Mouse (Mus musculus): ENCODE measurements at regions not wholly inside any gene's neighbourhood (a gene's known extent, or its start where the extent isn't known, plus 50 kb on each side); places are given as distances from the start of the nearest gene placed in this dataset.

- ATAC-seq, result no peak
Observed at GRCm38 (mm10) chr5:111835737-111836667, 102.3 kb downstream of the Gm26897 start.

- no peak for ATAC-seq
Observed at GRCm38 (mm10) chr5:111836668-111837234, 103.0 kb downstream of the Gm26897 start.

- ATAC-seq, result peak; percentile 61
Observed at GRCm38 (mm10) chr5:111842461-111842860, 108.7 kb downstream of the Gm26897 start.

GRCm38 (mm10) chr5:111843622-111844239, 110.0 kb downstream of the Gm26897 start:
- no peak for ATAC-seq

- ATAC-seq, result no peak
Observed at GRCm38 (mm10) chr5:111844528-111844927, 110.8 kb downstream of the Gm26897 start.

- ATAC-seq, result no peak
Observed at GRCm38 (mm10) chr5:111848917-111849316, 115.2 kb downstream of the Gm26897 start.

- no peak for ATAC-seq
Observed at GRCm38 (mm10) chr5:111852682-111853081, 119.0 kb downstream of the Gm26897 start.

- ATAC-seq, result no peak
Observed at GRCm38 (mm10) chr5:111855366-111855765, 121.6 kb downstream of the Gm26897 start.

- ATAC-seq, result no peak
Observed at GRCm38 (mm10) chr5:111857200-111857599, 123.5 kb downstream of the Gm26897 start.

GRCm38 (mm10) chr5:111860436-111860835, 126.7 kb downstream of the Gm26897 start:
- no peak for ATAC-seq

GRCm38 (mm10) chr5:111862331-111862730, 128.6 kb downstream of the Gm26897 start:
- no peak for ATAC-seq

- ATAC-seq, result no peak
Observed at GRCm38 (mm10) chr5:111863922-111864321, 130.2 kb downstream of the Gm26897 start.

GRCm38 (mm10) chr5:111864606-111865005, 130.9 kb downstream of the Gm26897 start:
- ATAC-seq, result no peak

GRCm38 (mm10) chr5:111869011-111869410, 135.3 kb downstream of the Gm26897 start:
- no peak for ATAC-seq

- no peak for ATAC-seq
Observed at GRCm38 (mm10) chr5:111877165-111877793, 143.6 kb downstream of the Gm26897 start.

- ATAC-seq, result no peak
Observed at GRCm38 (mm10) chr5:111879044-111879443, 145.3 kb downstream of the Gm26897 start.

GRCm38 (mm10) chr5:111880268-111880667, 146.5 kb downstream of the Gm26897 start:
- no peak for ATAC-seq

- ATAC-seq, result no peak
Observed at GRCm38 (mm10) chr5:111881517-111881916, 147.8 kb downstream of the Gm26897 start.

GRCm38 (mm10) chr5:111887281-111887680, 153.6 kb downstream of the Gm26897 start:
- ATAC-seq, result no peak

GRCm38 (mm10) chr5:111890800-111891199, 157.1 kb downstream of the Gm26897 start:
- no peak for ATAC-seq

GRCm38 (mm10) chr5:111891261-111891693, 157.6 kb downstream of the Gm26897 start:
- ATAC-seq, result no peak

GRCm38 (mm10) chr5:111892956-111893355, 159.2 kb downstream of the Gm26897 start:
- ATAC-seq, result no peak

- ATAC-seq, result peak; percentile 51
Observed at GRCm38 (mm10) chr5:111893905-111894311, 160.2 kb downstream of the Gm26897 start.

Data from CD4-positive, CD25-positive, alpha-beta regulatory T cell, adult 4 months (primary cell).